Comparison of ENCODE assay signal across 8 mouse cellular contexts in genomic region chr9:111916684-111917535, GRCm38 (mm10).
DNase-seq lines count a peak whose midpoint lies in the region; ATAC-seq lines count a peak whose summit lies in the region.

No protein-coding gene starts in this region.

- H3K27ac ChIP-seq in embryonic facial prominence, embryonic 14.5 days (replicated peaks; ENCODE audit: low read depth, low read length) = no peak overlapping the region
- H3K27ac ChIP-seq in hindbrain, embryonic 12.5 days = no peak overlapping the region
- H3K27ac ChIP-seq in neural tube, embryonic 11.5 days (ENCODE audit: low read depth, low read length) = no peak overlapping the region

- H3K4me2 ChIP-seq in embryonic facial prominence, embryonic 14.5 days (ENCODE audit: low read depth, low read length) = peak overlapping the region; percentile 23
- peak overlapping the region; percentile 38 for H3K4me2 ChIP-seq in hindbrain, embryonic 12.5 days (replicated peaks)
- H3K4me2 ChIP-seq in neural tube, embryonic 11.5 days (ENCODE audit: low read depth) = peak overlapping the region; percentile 32

- H3K4me1 ChIP-seq in embryonic facial prominence, embryonic 14.5 days (ENCODE audit: control insufficient read depth, insufficient read depth, low read length) = no peaks in the 10 kb centered on the region
- no peaks in the 10 kb centered on the region for H3K4me1 ChIP-seq in hindbrain, embryonic 12.5 days
- H3K4me1 ChIP-seq in neural tube, embryonic 11.5 days (ENCODE audit: control insufficient read depth, insufficient read depth, low read length) = no peaks in the 10 kb centered on the region

- WGBS in embryonic facial prominence, embryonic 14.5 days = 30% methylated on average over 17 of the region's 17 CpGs
- 28% methylated on average over 17 of the region's 17 CpGs for WGBS in hindbrain, embryonic 12.5 days
- 33% methylated on average over 17 of the region's 17 CpGs for WGBS in neural tube, embryonic 11.5 days

- no peak overlapping the region for H3K9ac ChIP-seq in embryonic facial prominence, embryonic 14.5 days (ENCODE audit: low read depth, low read length)
- no peak overlapping the region for H3K9ac ChIP-seq in hindbrain, embryonic 12.5 days
- peak overlapping the region; percentile 44; the same call in 1 of the 2 replicates for H3K9ac ChIP-seq in neural tube, embryonic 11.5 days (ENCODE audit: low read length)

- no peaks in the 10 kb centered on the region for H3K36me3 ChIP-seq in embryonic facial prominence, embryonic 14.5 days (ENCODE audit: control insufficient read depth, insufficient read depth, low read length)
- no peaks in the 10 kb centered on the region for H3K36me3 ChIP-seq in hindbrain, embryonic 12.5 days
- H3K36me3 ChIP-seq in neural tube, embryonic 11.5 days (ENCODE audit: control insufficient read depth, insufficient read depth, low read length) = no peaks in the 10 kb centered on the region

- intact Hi-C loops in left cerebral cortex, postnatal 25 days (cut with DNase I) = loop anchor here (5.0 kb wide), 2 partner anchors 365 to 560 kb away; no protein-coding TSS in a partner anchor

- H3K9me3 ChIP-seq in embryonic facial prominence, embryonic 14.5 days (ENCODE audit: control insufficient read depth, low read length) = no peaks in the 10 kb centered on the region
- H3K9me3 ChIP-seq in hindbrain, embryonic 12.5 days (replicated peaks) = no peaks in the 10 kb centered on the region
- no peaks in the 10 kb centered on the region for H3K9me3 ChIP-seq in neural tube, embryonic 11.5 days (ENCODE audit: control insufficient read depth, low read length)

- peak; percentile 82 for ATAC-seq in embryonic facial prominence, embryonic 14.5 days (ENCODE audit: low read depth)
- ATAC-seq in hindbrain, embryonic 12.5 days (ENCODE audit: low FRiP score) = peak; percentile 64
- peak; percentile 65 for ATAC-seq in neural tube, embryonic 11.5 days (ENCODE audit: insufficient read depth, low FRiP score, low TSS enrichment)

- H3K27me3 ChIP-seq in embryonic facial prominence, embryonic 14.5 days (replicated peaks; ENCODE audit: control insufficient read depth, insufficient read depth, low read length) = no peaks in the 10 kb centered on the region
- no peaks in the 10 kb centered on the region for H3K27me3 ChIP-seq in hindbrain, embryonic 12.5 days
- H3K27me3 ChIP-seq in neural tube, embryonic 11.5 days (ENCODE audit: control insufficient read depth, insufficient read depth, low read length) = no peaks in the 10 kb centered on the region

- H3K4me3 ChIP-seq in embryonic facial prominence, embryonic 14.5 days (ENCODE audit: low read depth, low read length) = no peak overlapping the region
- H3K4me3 ChIP-seq in hindbrain, embryonic 12.5 days = no peak overlapping the region
- no peak overlapping the region for H3K4me3 ChIP-seq in neural tube, embryonic 11.5 days (ENCODE audit: low read depth, low read length)

- peak; percentile 12 to 45 for DNase-seq in layer of hippocampus, adult 18-20 months (ENCODE audit: low spot score in 2 of 2)
- no peak for DNase-seq in layer of hippocampus, adult 11-12 months (ENCODE audit: low spot score)
- peak; percentile 23 for DNase-seq in adrenal gland, postnatal 25 days
- peak; percentile 80 for DNase-seq in embryonic facial prominence, embryonic 14.5 days (ENCODE audit: low spot score)
- DNase-seq in left cerebral cortex, postnatal 25 days (ENCODE audit: low spot score in 2 of 2) = peak; percentile 39 to 46
- DNase-seq in neural tube, embryonic 11.5 days (ENCODE audit: low spot score) = peak; percentile 80
- DNase-seq in yolk sac, embryonic 10.5 days (ENCODE audit: low spot score) = peak; percentile 33
